Mouse (Mus musculus) kidney, postnatal 0 days (tissue): ENCODE measurements around the gene Tiam1. TPM values are rescaled to one million over a fixed set of nuclear protein-coding genes. Genes with fewer than 3 reads are reported as not detected.
A peak's percentile ranks its signal among the peaks of the same experiment; 100 is the strongest.

Source experiments
- ATAC-seq: fragments of 200-750 bp; cut with Nextera tagmentation; replicated peaks from 2 replicates; pipeline ENCODE4 v1.8.0; 2017; ENCODE audit warnings: low read depth, moderate number of reproducible peaks, moderate TSS enrichment, moderate library complexity; ENCODE audit not compliant: low FRiP score
- DNase-seq: peaks from one replicate; pipeline ENCODE4 v3.0.0-alpha.2; 2016; ENCODE audit warnings: low spot score
- H3K27ac ChIP-seq: fragments of 300-500 bp; sonication (generic); 2 replicates; pipeline ENCODE4 v1.5.1; 2014; ENCODE audit warnings: mild to moderate bottlenecking
- H3K27me3 ChIP-seq: fragments of 300-500 bp; sonication (generic); 2 replicates; pipeline ENCODE4 v1.6.1; 2014; ENCODE audit warnings: low read length, mixed read lengths; ENCODE audit not compliant: insufficient read depth
- H3K36me3 ChIP-seq: fragments of 300-500 bp; sonication (generic); 2 replicates; pipeline ENCODE4 v1.6.1; 2014; ENCODE audit warnings: low read length, mixed read lengths; ENCODE audit not compliant: insufficient read depth
- H3K4me1 ChIP-seq: fragments of 300-500 bp; sonication (generic); replicated peaks from 2 replicates; pipeline ENCODE4 v1.6.1; 2014; ENCODE audit warnings: antibody characterized with exemption, low read length, mixed read lengths; ENCODE audit not compliant: insufficient read depth
- H3K4me2 ChIP-seq: fragments of 300-500 bp; sonication (generic); 2 replicates; pipeline ENCODE4 v1.6.1; 2014; ENCODE audit warnings: mild to moderate bottlenecking, low read length, moderate library complexity, mixed read lengths
- H3K4me3 ChIP-seq: fragments of 300-500 bp; sonication (generic); replicated peaks from 2 replicates; pipeline ENCODE4 v1.5.1; 2014; ENCODE audit warnings: low read depth, low read length
- H3K9ac ChIP-seq: fragments of 300-500 bp; sonication (generic); 2 replicates; pipeline ENCODE4 v1.6.1; 2014; ENCODE audit warnings: low read depth, low read length
- H3K9me3 ChIP-seq: fragments of 300-500 bp; sonication (generic); replicated peaks from 2 replicates; pipeline ENCODE4 v1.6.1; 2016; ENCODE audit warnings: low read length, inconsistent platforms, mixed read lengths
- CTCF ChIP-seq: IDR thresholded peaks from 2 replicates; pipeline ENCODE4 v1.5.1; 2016; ENCODE audit warnings: antibody characterized with exemption, low read depth, mild to moderate bottlenecking, moderate library complexity
- WGBS: fragments of 180-500 bp; shearing (Covaris S2); extraction: QIAGEN DNeasy Blood & Tissue Kit; methylation state at CpG from one replicate; pipeline ENCODE4 v1.1.7; 2014; 5-methylcytosine and 5-hydroxymethylcytosine counted together
- polyA plus RNA-seq: library from polyadenylated mRNA; unstranded; fragments of >200 nt; fragmentation: Nextera tagmentation; extraction: Ambion mirVana; gene quantifications from 2 replicates; pipeline ENCODE4 v1.2.1, GENCODE M21; 2015

Gene Tiam1
- polyA plus RNA-seq, 1 experiment from 2014 or later: 11.5 TPM

- H3K9me3 ChIP-seq: no peaks in the 10 kb centered on the region
- H3K9ac ChIP-seq: no peak overlapping the region
- 78% methylated on average over 3 of the region's 3 CpGs for WGBS
- no peak overlapping the region for H3K4me3 ChIP-seq
- no peak for DNase-seq
- TF ChIP-seq CTCF: no peak
- H3K4me2 ChIP-seq: no peak overlapping the region
- no peak overlapping the region for H3K27ac ChIP-seq
- H3K27me3 ChIP-seq: no peaks in the 10 kb centered on the region
- 0 out of 2 replicates have a peak, but pooled peaks cover 6% of the 10 kb centered on the region for H3K4me1 ChIP-seq
- no peak; the same call in 1 of the 2 replicates for ATAC-seq
- no peaks in the 10 kb centered on the region for H3K36me3 ChIP-seq
These were observed 285.9 kb downstream of the Tiam1 start for GRCm38 (mm10) chr16:89857666-89858065.

DNA sequence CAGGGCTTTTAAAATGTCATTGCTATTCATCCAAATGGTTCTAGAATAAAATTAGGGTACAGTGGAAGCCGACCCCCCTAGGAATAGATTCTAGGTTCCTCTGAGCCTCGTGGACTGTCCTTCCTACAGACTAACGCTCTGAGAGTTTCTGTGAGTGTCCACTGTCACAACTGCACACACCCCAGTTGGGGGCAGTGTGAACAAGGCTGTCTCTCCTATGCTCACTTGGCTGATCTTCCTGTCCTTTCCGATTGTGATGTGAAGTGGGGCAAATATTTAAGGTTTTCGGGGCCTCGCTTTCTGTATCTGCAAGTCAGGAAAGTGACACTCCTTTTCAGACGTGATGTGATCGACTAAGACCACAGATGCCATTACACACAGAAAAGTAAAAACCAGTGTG lies 288.8 kb downstream of the Tiam1 start:
- DNase-seq (no peak), ATAC-seq (no peak)
- Histone ChIP-seq H3K4me3 (no peak overlapping the region), H3K27ac (no peak overlapping the region), H3K36me3 (no peaks in the 10 kb centered on the region), H3K4me2 (no peak overlapping the region), H3K27me3 (no peaks in the 10 kb centered on the region), H3K9me3 (no peaks in the 10 kb centered on the region), H3K9ac (no peak overlapping the region), H3K4me1 (no peaks in the 10 kb centered on the region)
- WGBS: 82% methylated on average over 8 of the region's 8 CpGs
- TF ChIP-seq CTCF: peak; percentile 47

- DNase-seq (no peak), ATAC-seq (no peak)
- no peaks in the 10 kb centered on the region for H3K4me1 ChIP-seq
- H3K36me3 ChIP-seq: no peaks in the 10 kb centered on the region
- no peaks in the 10 kb centered on the region for H3K9me3 ChIP-seq
- no peaks in the 10 kb centered on the region for H3K27me3 ChIP-seq
- 75% methylated on average over 9 of the region's 9 CpGs for WGBS
- H3K9ac ChIP-seq: no peak overlapping the region
- no peak overlapping the region for H3K27ac ChIP-seq
- TF ChIP-seq CTCF: no peak
- no peak overlapping the region for H3K4me3 ChIP-seq
- H3K4me2 ChIP-seq: no peak overlapping the region
These were observed 292.2 kb downstream of the Tiam1 start for GRCm38 (mm10) chr16:89851333-89851732.

DNA sequence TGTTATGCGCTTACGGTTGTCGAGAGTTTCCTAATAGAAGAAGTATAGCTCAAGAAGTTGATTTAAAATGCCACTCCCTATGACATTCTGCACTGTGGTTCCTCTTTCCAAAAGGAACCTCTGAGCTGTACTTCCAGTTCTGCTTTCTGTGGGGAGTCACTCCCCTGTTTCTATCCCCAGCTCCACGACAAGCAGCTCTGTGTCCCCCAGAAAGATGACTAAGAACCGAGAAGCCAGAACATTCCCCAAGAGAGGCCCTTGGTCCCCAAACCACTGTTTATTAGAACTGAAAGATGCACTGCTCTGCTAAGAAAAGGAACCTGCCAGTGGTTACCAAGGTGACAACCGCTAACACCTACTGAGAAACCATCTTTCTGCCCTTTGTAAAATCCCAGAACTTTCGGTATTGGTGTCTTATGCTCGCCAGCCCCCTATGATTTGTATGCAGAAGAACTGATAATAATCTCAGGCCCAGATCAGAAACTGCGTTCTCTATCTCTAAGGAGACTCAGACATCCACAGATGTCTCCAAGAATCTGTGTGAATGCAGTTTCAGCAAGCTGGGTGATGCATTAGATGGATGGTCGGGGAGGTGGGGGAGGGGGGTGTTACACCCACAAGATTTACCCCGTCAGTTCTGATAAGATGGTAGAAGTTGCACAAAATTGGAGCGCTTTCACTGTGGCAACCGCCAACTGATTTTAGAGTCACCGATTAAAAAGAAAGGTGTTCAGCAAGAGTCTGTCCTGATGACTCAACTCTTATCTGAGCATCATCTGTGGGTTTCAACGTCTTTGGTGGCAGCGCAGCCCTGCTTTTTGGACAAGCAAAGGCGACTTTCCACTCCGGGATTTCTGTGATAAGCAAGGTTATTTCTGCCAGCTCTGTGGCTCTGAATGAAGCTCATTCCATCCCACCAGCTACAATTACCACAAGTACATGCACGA lies 294.6 kb downstream of the Tiam1 start:
- H3K27ac ChIP-seq: no peak overlapping the region
- no peak overlapping the region for H3K4me2 ChIP-seq
- H3K27me3 ChIP-seq: no peaks in the 10 kb centered on the region
- no peaks in the 10 kb centered on the region for H3K36me3 ChIP-seq
- H3K4me1 ChIP-seq: no peaks in the 10 kb centered on the region
- no peak for TF ChIP-seq CTCF
- no peak for ATAC-seq
- H3K4me3 ChIP-seq: no peak overlapping the region
- no peaks in the 10 kb centered on the region for H3K9me3 ChIP-seq
- no peak for DNase-seq
- WGBS: 85% methylated on average over 19 of the region's 19 CpGs
- no peak overlapping the region for H3K9ac ChIP-seq

DNA sequence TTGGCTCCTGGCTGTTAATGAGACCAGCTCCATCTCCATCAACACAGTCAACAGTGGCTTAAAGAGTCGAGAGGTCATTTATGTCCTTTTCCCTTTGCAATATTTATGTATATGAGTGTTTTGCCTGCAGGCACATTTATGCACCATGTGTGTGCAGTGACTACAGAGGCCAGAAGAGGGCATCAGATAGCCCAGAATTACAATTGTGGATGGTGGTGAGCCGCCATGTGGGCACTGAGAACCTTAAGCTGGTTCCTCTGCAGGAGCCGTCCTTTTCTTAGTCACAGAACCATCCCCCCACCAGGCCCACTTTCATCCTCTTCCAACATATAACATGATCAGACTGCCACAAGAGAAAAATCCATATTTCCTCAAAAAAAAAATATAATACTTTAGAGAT lies 295.4 kb downstream of the Tiam1 start:
- DNase-seq: no peak
- 96% methylated on average over 3 of the region's 3 CpGs for WGBS
- H3K9me3 ChIP-seq: no peaks in the 10 kb centered on the region
- no peaks in the 10 kb centered on the region for H3K36me3 ChIP-seq
- H3K27me3 ChIP-seq: no peaks in the 10 kb centered on the region
- no peak overlapping the region for H3K4me3 ChIP-seq
- TF ChIP-seq CTCF: no peak
- no peak for ATAC-seq
- H3K27ac ChIP-seq: no peak overlapping the region
- H3K4me1 ChIP-seq: no peaks in the 10 kb centered on the region
- H3K4me2 ChIP-seq: no peak overlapping the region
- no peak overlapping the region for H3K9ac ChIP-seq

DNA sequence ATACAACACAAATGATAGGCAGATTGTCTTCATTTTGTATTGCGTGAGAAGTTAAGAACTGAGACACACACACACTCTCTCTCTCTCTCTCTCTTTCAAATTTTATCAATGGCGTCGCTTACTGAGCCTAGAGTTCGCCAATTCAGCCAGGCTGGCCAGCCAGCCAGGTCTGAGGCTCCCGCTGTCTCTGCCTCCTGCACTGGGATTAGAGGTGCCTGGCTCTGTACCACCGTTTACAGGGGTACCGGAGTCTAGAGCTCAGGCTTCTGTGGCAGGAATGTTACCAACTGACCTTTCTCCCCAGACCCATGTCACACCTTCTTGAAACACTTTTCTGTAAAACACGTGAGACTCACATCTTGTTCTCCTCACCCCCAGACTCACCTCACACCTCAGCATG lies 298.1 kb downstream of the Tiam1 start:
- Histone ChIP-seq H3K36me3 (no peaks in the 10 kb centered on the region), H3K27ac (no peak overlapping the region)
- WGBS: 86% methylated on average over 8 of the region's 8 CpGs

More for the DNA sequence above, 298.1 kb downstream of the Tiam1 start:
- H3K9me3 ChIP-seq: no peaks in the 10 kb centered on the region
- no peaks in the 10 kb centered on the region for H3K27me3 ChIP-seq
- H3K4me3 ChIP-seq: no peak overlapping the region
- H3K4me2 ChIP-seq: no peak overlapping the region
- DNase-seq (no peak), ATAC-seq (no peak)
- H3K9ac ChIP-seq: no peak overlapping the region
- H3K4me1 ChIP-seq: no peaks in the 10 kb centered on the region
- no peak for TF ChIP-seq CTCF
